9 mouse cellular contexts compared by ENCODE assay signal in genomic region chr3:133877310-133877709, GRCm38 (mm10).
DNase-seq lines count a peak whose midpoint lies in the region; ATAC-seq and TF ChIP-seq lines count a peak whose summit lies in the region.
"Had no signal": no experiment of that assay in that cellular context is flagged by ENCODE, and none has a peak within 500 bp of the region (broad histone marks: within the 10 kb centered on the region; RNA-seq: fewer than 3 reads in every experiment).

No protein-coding gene starts in this region.

- no peaks in the 10 kb centered on the region for H3K27me3 ChIP-seq in forebrain, embryonic 10.5 days (ENCODE audit: poor library complexity, severe bottlenecking)
- no peaks in the 10 kb centered on the region for H3K27me3 ChIP-seq in midbrain, embryonic 16.5 days (ENCODE audit: control insufficient read depth, insufficient read depth, low read depth, low read length)
- H3K27me3 ChIP-seq in heart, adult 2 months (ENCODE audit: control insufficient read depth, insufficient read depth, low read length): no peaks in the 10 kb centered on the region
- H3K27me3 ChIP-seq: CH12.LX had no signal

- H3K4me2 ChIP-seq in midbrain, embryonic 16.5 days (ENCODE audit: low read length): peak overlapping the region; percentile 41

- no peaks in the 10 kb centered on the region for H3K9me3 ChIP-seq in forebrain, embryonic 10.5 days
- H3K9me3 ChIP-seq in midbrain, embryonic 16.5 days (replicated peaks; ENCODE audit: control insufficient read depth, low read length, poor library complexity, severe bottlenecking): no peaks in the 10 kb centered on the region

- H3K36me3 ChIP-seq in forebrain, embryonic 10.5 days (replicated peaks): no peaks in the 10 kb centered on the region
- no peaks in the 10 kb centered on the region for H3K36me3 ChIP-seq in midbrain, embryonic 16.5 days (ENCODE audit: control insufficient read depth, insufficient read depth, low read length)
- H3K36me3 ChIP-seq in heart, adult 2 months (ENCODE audit: control insufficient read depth, insufficient read depth, low read length): no peaks in the 10 kb centered on the region

- H3K4me3 ChIP-seq in forebrain, embryonic 10.5 days: 0 out of 2 replicates have a peak overlapping the region, but pooled peaks have one; percentile 34
- H3K4me3 ChIP-seq in midbrain, embryonic 16.5 days (ENCODE audit: low read depth, low read length): peak overlapping the region; percentile 5
- no peak overlapping the region for H3K4me3 ChIP-seq in heart, adult 2 months

- no peaks in the 10 kb centered on the region for H3K79me2 ChIP-seq in heart, adult 2 months (replicated peaks; ENCODE audit: control insufficient read depth, insufficient read depth, low read length)

- no peak for TF ChIP-seq POLR2A in heart, adult 2 months (IDR thresholded peaks at IDR 0.05; ENCODE audit: insufficient read depth, low read depth, low read length)

- DNase-seq in frontal cortex, postnatal 25 days (ENCODE audit: low spot score in 2 of 2): no peak
- DNase-seq in forebrain, embryonic 10.5 days (ENCODE audit: extremely low spot score, low spot score): peak; percentile 24
- peak; percentile 2 for DNase-seq in kidney, adult 9 months
- no peak for DNase-seq in adrenal gland, adult 2 months
- DNase-seq in heart, adult 2 months: no peak

- no peak for TF ChIP-seq CTCF in heart, adult 2 months (IDR thresholded peaks at IDR 0.05)

- H3K9ac ChIP-seq in midbrain, embryonic 16.5 days (ENCODE audit: low read depth, low read length): peak overlapping the region; percentile 15
- no peak overlapping the region for H3K9ac ChIP-seq in heart, adult 2 months (ENCODE audit: low read depth, low read length)

- peak overlapping the region; percentile 70 for H3K27ac ChIP-seq in forebrain, embryonic 10.5 days
- peak overlapping the region; percentile 77 for H3K27ac ChIP-seq in midbrain, embryonic 16.5 days (ENCODE audit: low read length)
- no peak overlapping the region for H3K27ac ChIP-seq in heart, adult 2 months

- ATAC-seq in frontal cortex, adult (ENCODE audit: low TSS enrichment): peak; percentile 56
- ATAC-seq in midbrain, embryonic 16.5 days: peak; percentile 74
- no peak for ATAC-seq in megakaryocyte-erythroid progenitor cell, adult 5-6 weeks (replicated peaks; ENCODE audit: low FRiP score, low TSS enrichment, poor library complexity, severe bottlenecking)

- peaks cover 36% of the 10 kb centered on the region for H3K4me1 ChIP-seq in forebrain, embryonic 10.5 days
- peaks cover 8% of the 10 kb centered on the region for H3K4me1 ChIP-seq in midbrain, embryonic 16.5 days (ENCODE audit: control insufficient read depth, insufficient read depth, low read length)
- H3K4me1 ChIP-seq in heart, adult 2 months (ENCODE audit: control insufficient read depth, insufficient read depth, low read length): no peaks in the 10 kb centered on the region

- 46% methylated on average over 5 of the region's 5 CpGs for WGBS in forebrain, embryonic 10.5 days
- 24% methylated on average over 5 of the region's 5 CpGs for WGBS in midbrain, embryonic 16.5 days
- WGBS in heart, adult 2 months: 55% methylated on average over 5 of the region's 5 CpGs

- intact Hi-C loops in heart, adult 2 months (cut with DNase I): loop anchor here (2.0 to 5.0 kb wide), 2 partner anchors 363 to 735 kb away; no protein-coding TSS in a partner anchor

- no peak for TF ChIP-seq EP300 in heart, adult 2 months (IDR thresholded peaks at IDR 0.05; ENCODE audit: insufficient read depth, low read depth, low read length)

Comparison
In these comparisons a context has a peak if more than half of its experiments do, and no peak if none do; other contexts are left out.
1. DNase-seq: peak in forebrain, embryonic 10.5 days (single experiment) and kidney, adult 9 months (single experiment); none in frontal cortex, postnatal 25 days (0 of 2), adrenal gland, adult 2 months (single experiment) and heart, adult 2 months (0 of 2).